Mouse (Mus musculus) midbrain, postnatal 0 days (tissue): ENCODE results near the gene Icmt. TPM values are rescaled to one million over a fixed set of nuclear protein-coding genes. Genes with fewer than 3 reads are reported as not detected.

ENCODE experiments used
- ATAC-seq: fragments of 200-750 bp; cut with Nextera tagmentation; 2 replicates; pipeline ENCODE4 v1.8.0; 2017; ENCODE audit warnings: moderate number of reproducible peaks, mild to moderate bottlenecking, moderate TSS enrichment, moderate library complexity; ENCODE audit not compliant: low FRiP score
- DNase-seq: peaks from one replicate; pipeline ENCODE4 v3.0.0-alpha.2; 2015; ENCODE audit warnings: low spot score
- H3K27ac ChIP-seq: fragments of 300-500 bp; sonication (generic); 2 replicates; pipeline ENCODE4 v1.5.1; 2014; ENCODE audit warnings: low read depth, mild to moderate bottlenecking, low read length, mixed read lengths
- H3K27me3 ChIP-seq: fragments of 300-500 bp; sonication (generic); 2 replicates; pipeline ENCODE4 v1.6.1; 2014; ENCODE audit warnings: low read length, control low read depth, mixed read lengths; ENCODE audit not compliant: insufficient read depth
- H3K36me3 ChIP-seq: fragments of 300-500 bp; sonication (generic); 2 replicates; pipeline ENCODE4 v1.6.1; 2014; ENCODE audit warnings: low read length, control low read depth, mixed read lengths; ENCODE audit not compliant: insufficient read depth
- H3K4me1 ChIP-seq: fragments of 300-500 bp; sonication (generic); 2 replicates; pipeline ENCODE4 v1.6.1; 2014; ENCODE audit warnings: mild to moderate bottlenecking, control low read depth, antibody characterized with exemption, low read length, mixed read lengths; ENCODE audit not compliant: insufficient read depth
- H3K4me2 ChIP-seq: fragments of 300-500 bp; sonication (generic); 2 replicates; pipeline ENCODE4 v1.6.1; 2014; ENCODE audit warnings: low read depth, mild to moderate bottlenecking, low read length, mixed read lengths; ENCODE audit not compliant: poor library complexity, severe bottlenecking
- H3K4me3 ChIP-seq: fragments of 300-500 bp; sonication (generic); 2 replicates; pipeline ENCODE4 v1.5.1; 2014; ENCODE audit warnings: low read depth, mild to moderate bottlenecking, low read length, moderate library complexity
- H3K9ac ChIP-seq: fragments of 300-500 bp; sonication (generic); replicated peaks from 2 replicates; pipeline ENCODE4 v1.6.1; 2014; ENCODE audit warnings: mild to moderate bottlenecking, low read length, moderate library complexity, mixed read lengths; ENCODE audit not compliant: poor library complexity, severe bottlenecking
- H3K9me3 ChIP-seq: fragments of 300-500 bp; sonication (generic); 2 replicates; pipeline ENCODE4 v1.6.1; 2016; ENCODE audit warnings: low read length, control low read depth
- CTCF ChIP-seq: IDR thresholded peaks from 2 replicates; pipeline ENCODE4 v1.5.1; 2016; ENCODE audit warnings: antibody characterized with exemption, mild to moderate bottlenecking
- WGBS: fragments of 180-500 bp; shearing (Covaris S2); extraction: QIAGEN DNeasy Blood & Tissue Kit; methylation state at CpG from one replicate; pipeline ENCODE4 v1.1.7; 2014; 5-methylcytosine and 5-hydroxymethylcytosine counted together
- polyA plus RNA-seq: library from polyadenylated mRNA; unstranded; fragments of >200 nt; fragmentation: Nextera tagmentation; extraction: Ambion mirVana; gene quantifications from 2 replicates; pipeline ENCODE4 v1.2.1, GENCODE M21; 2015
- total RNA-seq: library from RNA; depleted of rRNA; stranded (reverse); fragments of >200 nt; gene quantifications from 2 replicates; pipeline ENCODE4 v1.2.3, GENCODE M21; 2014

Gene Icmt
- total and polyA plus RNA-seq, 2 experiments from 2014 or later: 15.7 to 38.9 TPM

DNA sequence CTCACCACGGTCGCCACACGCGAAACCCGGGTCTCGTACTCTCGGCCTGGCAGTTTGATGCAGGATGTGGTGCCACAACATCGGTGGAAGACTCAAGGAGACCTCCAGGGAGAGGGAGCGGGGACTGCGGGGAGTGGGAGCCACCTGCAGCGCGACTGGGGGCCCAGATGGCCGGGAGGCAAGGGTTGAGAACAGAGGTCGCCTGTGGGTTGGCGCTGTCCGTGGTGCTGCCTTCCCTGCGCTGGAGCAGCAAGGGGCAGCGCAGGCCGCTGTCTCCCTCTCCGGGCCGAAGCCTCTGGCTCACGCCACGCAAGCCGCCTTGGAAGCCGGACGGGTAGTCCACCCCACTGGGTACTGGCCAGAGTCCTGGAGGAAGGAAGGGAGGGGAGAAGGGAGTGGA, 10.1 kb upstream of the Icmt start:
- Histone ChIP-seq H3K4me2 (peak overlapping the region; percentile 75), H3K4me3 (peak overlapping the region; percentile 38; the same call in 1 of the 2 replicates), H3K27ac (no peak overlapping the region), H3K27me3 (peaks cover 54% of the 10 kb centered on the region), H3K4me1 (peaks cover 9% of the 10 kb centered on the region; the same call in 1 of the 2 replicates), H3K9me3 (no peaks in the 10 kb centered on the region), H3K9ac (peak overlapping the region; percentile 57), H3K36me3 (0 out of 2 replicates have a peak, but pooled peaks cover under 1% of the 10 kb centered on the region)
- DNase-seq (no peak), ATAC-seq (no peak)
- no peak for TF ChIP-seq CTCF
- WGBS: 2% methylated on average over 24 of the region's 26 CpGs

DNA sequence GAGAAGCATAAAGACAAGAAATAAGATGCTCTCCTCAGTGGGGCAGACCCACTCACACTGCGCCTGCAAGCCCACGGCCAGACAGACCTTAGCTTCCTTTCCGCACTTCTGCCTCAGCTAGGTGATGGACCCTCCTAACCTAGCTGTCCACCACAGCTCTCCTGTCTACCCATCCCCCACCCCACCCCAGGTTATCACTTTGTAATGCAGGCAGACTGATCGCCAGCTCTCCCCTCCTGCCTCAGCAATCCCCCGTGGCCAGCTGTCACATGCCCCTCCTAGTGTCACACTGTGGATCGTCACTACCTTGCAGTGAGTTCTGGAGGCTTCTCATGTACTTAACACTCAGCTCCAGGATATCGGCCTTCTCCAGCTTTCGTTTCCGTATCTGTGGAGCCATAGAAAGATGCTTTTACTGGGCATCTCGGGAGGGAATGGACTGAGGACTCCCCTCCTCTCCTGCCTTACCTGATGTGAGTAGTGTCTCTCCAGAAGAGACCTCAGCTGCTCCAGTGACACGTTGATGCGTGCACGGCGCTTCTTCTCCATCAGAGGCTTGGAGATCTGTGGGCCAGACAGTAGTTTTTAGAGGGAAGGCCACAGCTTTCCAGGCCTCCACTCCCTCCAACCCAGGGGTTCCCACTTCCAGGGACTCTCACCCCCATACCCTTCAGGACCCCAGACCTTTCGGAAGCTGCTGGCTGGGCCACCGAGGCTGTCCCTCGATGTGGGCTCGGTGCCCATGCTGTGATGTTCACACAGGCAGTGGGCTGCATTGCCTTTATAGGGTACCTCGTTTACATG, 9.5 kb upstream of the Icmt start:
- peak overlapping the region; percentile 38; the same call in 1 of the 2 replicates for H3K4me3 ChIP-seq
- peak overlapping the region; percentile 75; the same call in 1 of the 2 replicates for H3K4me2 ChIP-seq
- TF ChIP-seq CTCF: no peak
- H3K27me3 ChIP-seq: peaks cover 54% of the 10 kb centered on the region
- no peak for ATAC-seq
- H3K9me3 ChIP-seq: no peaks in the 10 kb centered on the region
- WGBS: 20% methylated on average over 19 of the region's 19 CpGs
- H3K27ac ChIP-seq: no peak overlapping the region
- no peaks in the 10 kb centered on the region for H3K36me3 ChIP-seq
- H3K9ac ChIP-seq: no peak overlapping the region
- H3K4me1 ChIP-seq: peaks cover 9% of the 10 kb centered on the region; the same call in 1 of the 2 replicates
- DNase-seq: no peak

- no peaks in the 10 kb centered on the region for H3K9me3 ChIP-seq
- H3K4me3 ChIP-seq: no peak overlapping the region
- H3K9ac ChIP-seq: no peak overlapping the region
- WGBS: 28% methylated on average over 18 of the region's 18 CpGs
- no peak overlapping the region for H3K27ac ChIP-seq
- no peak for ATAC-seq
- H3K27me3 ChIP-seq: peaks cover 56% of the 10 kb centered on the region
- H3K4me2 ChIP-seq: no peak overlapping the region
- H3K4me1 ChIP-seq: peaks cover 9% of the 10 kb centered on the region; the same call in 1 of the 2 replicates
- H3K36me3 ChIP-seq: no peaks in the 10 kb centered on the region
- no peak for DNase-seq
- no peak for TF ChIP-seq CTCF
These were observed 8.6 kb upstream of the Icmt start for GRCm38 (mm10) chr4:152288398-152288945.

DNA sequence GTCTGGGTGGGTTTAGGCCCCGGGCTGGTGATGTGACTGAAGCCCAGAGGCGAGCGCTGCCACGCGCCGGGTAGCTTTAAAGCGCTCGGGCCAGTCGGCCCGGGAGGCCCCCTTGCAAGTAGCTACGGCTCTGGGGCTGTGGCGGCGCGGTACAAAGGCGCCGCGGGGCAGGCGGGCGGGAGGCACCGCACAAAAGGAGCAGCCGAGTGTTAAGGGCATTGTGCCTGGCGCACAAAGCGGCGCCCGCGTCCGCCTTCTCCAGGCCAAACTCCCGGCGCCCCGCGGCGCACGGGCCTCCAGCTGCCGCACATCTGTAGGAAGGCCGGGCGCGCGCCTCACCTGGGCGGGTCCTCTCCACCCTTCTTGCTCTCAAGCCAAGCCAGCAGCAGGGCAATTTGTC, 6.6 kb upstream of the Icmt start:
- ATAC-seq: no peak
- Histone ChIP-seq H3K4me3 (peak overlapping the region; percentile 29), H3K9me3 (no peaks in the 10 kb centered on the region), H3K36me3 (no peaks in the 10 kb centered on the region), H3K27ac (no peak overlapping the region), H3K27me3 (peaks cover 48% of the 10 kb centered on the region), H3K4me1 (peaks cover 9% of the 10 kb centered on the region; the same call in 1 of the 2 replicates), H3K9ac (0 out of 2 replicates have a peak overlapping the region, but pooled peaks have one; percentile 29), H3K4me2 (peak overlapping the region; percentile 53)
- DNase-seq: no peak
- TF ChIP-seq CTCF: no peak
- under 1% methylated on average over 39 of the region's 39 CpGs for WGBS

DNA sequence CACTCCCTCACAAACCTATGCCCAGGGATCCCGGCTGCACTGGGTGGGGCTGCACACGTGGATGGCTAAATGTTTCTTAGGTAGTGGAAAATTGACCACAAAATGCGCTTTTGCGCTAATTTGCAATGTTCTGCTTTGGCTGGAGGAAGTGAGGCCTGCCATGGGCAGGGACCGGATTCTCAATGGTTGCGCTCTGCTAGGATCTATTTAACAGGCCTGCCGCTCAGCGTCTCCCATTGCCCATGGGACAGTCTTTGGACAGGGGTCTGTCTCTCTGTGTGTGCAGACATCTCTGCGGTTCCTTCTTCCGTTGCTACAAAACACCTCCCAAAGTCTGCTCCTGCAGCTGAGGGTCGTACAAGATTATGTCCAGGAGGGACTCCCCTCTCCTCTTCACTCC, 6.0 kb upstream of the Icmt start:
- TF ChIP-seq CTCF: no peak
- DNase-seq (no peak), ATAC-seq (no peak)
- no peak overlapping the region for H3K4me2 ChIP-seq
- 14% methylated on average over 11 of the region's 11 CpGs for WGBS
- H3K36me3 ChIP-seq: no peaks in the 10 kb centered on the region
- no peaks in the 10 kb centered on the region for H3K9me3 ChIP-seq
- H3K9ac ChIP-seq: no peak overlapping the region
- H3K27ac ChIP-seq: no peak overlapping the region
- H3K4me1 ChIP-seq: peaks cover 9% of the 10 kb centered on the region; the same call in 1 of the 2 replicates
- H3K27me3 ChIP-seq: peaks cover 47% of the 10 kb centered on the region
- no peak overlapping the region; the same call in 1 of the 2 replicates for H3K4me3 ChIP-seq

DNA sequence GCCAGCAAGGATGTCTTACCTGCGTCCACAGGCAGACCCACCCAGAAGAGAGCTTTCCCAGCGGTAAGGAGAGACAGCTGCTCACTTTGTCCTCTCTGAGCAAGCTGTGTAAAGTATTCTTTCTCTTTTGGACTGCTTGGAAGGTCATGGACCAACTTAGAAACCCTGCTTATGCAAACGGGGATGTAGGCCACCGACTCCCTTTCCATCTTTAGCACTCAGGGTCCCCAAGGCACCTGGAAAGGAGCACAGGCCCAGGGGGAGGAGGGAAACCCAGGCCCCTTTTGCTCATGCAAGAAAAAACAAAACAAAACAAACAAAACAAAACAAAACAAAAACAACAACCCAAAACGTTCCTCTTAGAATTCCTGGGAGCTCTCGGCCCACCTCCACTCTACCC, 5.5 kb upstream of the Icmt start, which contains the start of gene Hes3:
Hes3 (minus strand) TSS at position 101 of the 400 bp plus-strand sequence.
- H3K4me1 ChIP-seq: peaks cover 5% of the 10 kb centered on the region; the same call in 1 of the 2 replicates
- no peaks in the 10 kb centered on the region for H3K9me3 ChIP-seq
- peaks cover 42% of the 10 kb centered on the region for H3K27me3 ChIP-seq
- peak within 1 kb of the TSS; percentile 53 for H3K4me2 ChIP-seq
- no peaks in the 10 kb centered on the region for H3K36me3 ChIP-seq
- no peak for DNase-seq
- WGBS: 22% methylated on average over 6 of the region's 6 CpGs
- no peak for ATAC-seq
- H3K4me3 ChIP-seq: peak within 1 kb of the TSS; percentile 29
- 0 out of 2 replicates have a peak within 1 kb of the TSS, but pooled peaks have one; percentile 29 for H3K9ac ChIP-seq
- no peak for TF ChIP-seq CTCF
- H3K27ac ChIP-seq: no peak within 1 kb of the TSS
